Mouse (Mus musculus) left cerebral cortex, postnatal 36 days (tissue): Measurements from ENCODE around the gene Kdm1b. TPM values are rescaled to one million over a fixed set of nuclear protein-coding genes. Genes with fewer than 3 reads are reported as not detected.
A peak's percentile ranks its signal among the peaks of the same experiment; 100 is the strongest.

Source experiments
- DNase-seq, 2 experiments: peaks; one replicate each; pipeline ENCODE4 v3.0.0; 2021 to 2022; ENCODE audit warnings: low spot score in 2 of 2, mixed read lengths in 1 of 2
- intact Hi-C: fragments of 180-260 bp; cut with DNase I; formaldehyde crosslinking; loops from one replicate; pipeline ENCODE4 v1.15.1; 2025
- total RNA-seq, 2 experiments: library from RNA; stranded (reverse); gene quantifications; 2 replicates each; pipeline ENCODE4 v1.2.3; 2021

The Kdm1b gene
- total RNA-seq, 2 experiments from 2014 or later = 7.7 to 9.9 TPM

GRCm38 (mm10) chr13:47104856-47105541 lies 61.7 kb downstream of the Kdm1b start:
- peak in 1 of 2 experiments; percentile 16 for DNase-seq
- intact Hi-C loops = no loop called here

- DNase-seq = peak; percentile 85 to 90
- intact Hi-C loops = no loop called here
These were observed 62.6 kb downstream of the Kdm1b start, which contains the start of gene Dek for GRCm38 (mm10) chr13:47105711-47106579. Gene Dek (minus strand): TSS chr13:47106201.

GRCm38 (mm10) chr13:47106580-47106888 lies 63.2 kb downstream of the Kdm1b start:
- intact Hi-C loops = no loop called here
- DNase-seq = no peak

- no peak for DNase-seq
- intact Hi-C loops = no loop called here
These were observed 65.9 kb downstream of the Kdm1b start for GRCm38 (mm10) chr13:47109239-47109638.

GRCm38 (mm10) chr13:47111185-47111584 lies 67.9 kb downstream of the Kdm1b start:
- intact Hi-C loops = no loop called here
- no peak for DNase-seq

- intact Hi-C loops = no loop called here
- no peak for DNase-seq
These were observed 68.8 kb downstream of the Kdm1b start for GRCm38 (mm10) chr13:47112056-47112455.

GRCm38 (mm10) chr13:47112924-47113323 lies 69.6 kb downstream of the Kdm1b start:
- intact Hi-C loops = no loop called here
- DNase-seq = no peak

- DNase-seq = no peak
- intact Hi-C loops = no loop called here
These were observed 72.7 kb downstream of the Kdm1b start for GRCm38 (mm10) chr13:47116000-47116399.

- no peak for DNase-seq
- intact Hi-C loops = no loop called here
These were observed 78.1 kb downstream of the Kdm1b start for GRCm38 (mm10) chr13:47121333-47121889.

GRCm38 (mm10) chr13:47122537-47123430 lies 79.5 kb downstream of the Kdm1b start, which contains the start of gene Rnf144b:
Gene Rnf144b (plus strand): TSS chr13:47122656.
- intact Hi-C loops = no loop called here
- DNase-seq = peak; percentile 56 to 75

GRCm38 (mm10) chr13:47124449-47124848 lies 81.2 kb downstream of the Kdm1b start:
- intact Hi-C loops = no loop called here
- DNase-seq = no peak

- intact Hi-C loops = no loop called here
- no peak for DNase-seq
These were observed 81.7 kb downstream of the Kdm1b start for GRCm38 (mm10) chr13:47124986-47125385.

GRCm38 (mm10) chr13:47125595-47125994 lies 82.3 kb downstream of the Kdm1b start:
- no peak for DNase-seq
- intact Hi-C loops = no loop called here

- intact Hi-C loops = no loop called here
- no peak for DNase-seq
These were observed 85.8 kb downstream of the Kdm1b start for GRCm38 (mm10) chr13:47129090-47129489.

GRCm38 (mm10) chr13:47133058-47133457 lies 89.8 kb downstream of the Kdm1b start:
- intact Hi-C loops = no loop called here
- no peak for DNase-seq

GRCm38 (mm10) chr13:47134836-47135235 lies 91.5 kb downstream of the Kdm1b start:
- DNase-seq = peak; percentile 36 to 43
- intact Hi-C loops = no loop called here
